Mouse (Mus musculus) c-Kit-negative CD71-positive TER-119-positive erythroid progenitor cells, embryonic 14.5 days (primary cell): ENCODE measurements around the gene Gdi1.

ENCODE experiments used
- DNase-seq: peaks from one replicate; pipeline ENCODE4 v3.0.0-alpha.2; 2013; ENCODE audit warnings: low read depth, low spot score

Gene Gdi1

GRCm38 (mm10) chrX:74304867-74305700 lies at the start of gene Gdi1:
TSS of gene Gdi1 (plus strand) at chrX:74304998.
- DNase-seq: peak; percentile 60

GRCm38 (mm10) chrX:74257746-74258145 lies 47.1 kb upstream of the Gdi1 start:
- no peak for DNase-seq

GRCm38 (mm10) chrX:74269736-74270061 lies 35.1 kb upstream of the Gdi1 start:
- no peak for DNase-seq

- DNase-seq: peak; percentile 84
Observed at GRCm38 (mm10) chrX:74270062-74270901, 34.5 kb upstream of the Gdi1 start, which contains the start of gene Rpl10. TSS of gene Rpl10 (plus strand) at chrX:74270812.

GRCm38 (mm10) chrX:74270902-74271551 lies 33.8 kb upstream of the Gdi1 start:
- DNase-seq: no peak

GRCm38 (mm10) chrX:74273422-74274322 lies 31.1 kb upstream of the Gdi1 start:
- no peak for DNase-seq

- DNase-seq: no peak
Observed at GRCm38 (mm10) chrX:74277916-74278315, 26.9 kb upstream of the Gdi1 start.

- DNase-seq: peak; percentile 17
Observed at GRCm38 (mm10) chrX:74281041-74281731, 23.6 kb upstream of the Gdi1 start.

GRCm38 (mm10) chrX:74281732-74282394 lies 22.9 kb upstream of the Gdi1 start, which contains the start of the genes Taz and Dnase1l1:
TSS of gene Taz (plus strand) at chrX:74281912.
TSS of gene Dnase1l1 (minus strand) at chrX:74282337.
- DNase-seq: peak; percentile 73

- peak; percentile 73 for DNase-seq
Observed at GRCm38 (mm10) chrX:74282395-74283091, 22.3 kb upstream of the Gdi1 start.

GRCm38 (mm10) chrX:74283092-74283437 lies 21.7 kb upstream of the Gdi1 start:
- no peak for DNase-seq

GRCm38 (mm10) chrX:74293431-74293830 lies 11.4 kb upstream of the Gdi1 start:
- DNase-seq: no peak

- peak; percentile 86 for DNase-seq
Observed at GRCm38 (mm10) chrX:74296538-74297448, 8.0 kb upstream of the Gdi1 start, which contains the start of gene Atp6ap1. TSS of gene Atp6ap1 (plus strand) at chrX:74297097.

- DNase-seq: no peak
Observed at GRCm38 (mm10) chrX:74298348-74298747, 6.5 kb upstream of the Gdi1 start.

GRCm38 (mm10) chrX:74299721-74300120 lies 5.1 kb upstream of the Gdi1 start:
- no peak for DNase-seq

- peak; percentile 69 for DNase-seq
Observed at GRCm38 (mm10) chrX:74312540-74313464, 8.0 kb downstream of the Gdi1 start, which contains the start of gene Fam50a. TSS of gene Fam50a (plus strand) at chrX:74313033.

GRCm38 (mm10) chrX:74328725-74329161 lies 23.9 kb downstream of the Gdi1 start, which contains the start of gene Plxna3:
TSS of gene Plxna3 (plus strand) at chrX:74329066.
- DNase-seq: no peak
